Mouse (Mus musculus) heart, postnatal 0 days (tissue): ENCODE results near the gene Btg2. TPM values are rescaled to one million over a fixed set of nuclear protein-coding genes. Genes with fewer than 3 reads are reported as not detected.

Source experiments
- ATAC-seq: fragments of 200-750 bp; cut with Nextera tagmentation; 2 replicates; pipeline ENCODE4 v1.8.0; 2017; ENCODE audit warnings: low read depth, moderate number of reproducible peaks, moderate library complexity; ENCODE audit not compliant: insufficient read depth
- DNase-seq: peaks from one replicate; pipeline ENCODE4 v3.0.0-alpha.2; 2016; ENCODE audit warnings: low spot score
- H3K27ac ChIP-seq: fragments of 300-500 bp; sonication (generic); 2 replicates; pipeline ENCODE4 v1.5.1; 2014; ENCODE audit warnings: low read depth, mild to moderate bottlenecking
- H3K27me3 ChIP-seq: fragments of 300-500 bp; sonication (generic); 2 replicates; pipeline ENCODE4 v1.6.1; 2014; ENCODE audit warnings: low read length, mixed read lengths; ENCODE audit not compliant: control insufficient read depth, insufficient read depth
- H3K36me3 ChIP-seq: fragments of 300-500 bp; sonication (generic); replicated peaks from 2 replicates; pipeline ENCODE4 v1.6.1; 2014; ENCODE audit warnings: low read length, mixed read lengths; ENCODE audit not compliant: control insufficient read depth, insufficient read depth
- H3K4me1 ChIP-seq: fragments of 300-500 bp; sonication (generic); 2 replicates; pipeline ENCODE4 v1.6.1; 2014; ENCODE audit warnings: antibody characterized with exemption; ENCODE audit not compliant: control insufficient read depth, insufficient read depth
- H3K4me2 ChIP-seq: fragments of 300-500 bp; sonication (generic); 2 replicates; pipeline ENCODE4 v1.6.1; 2014; ENCODE audit warnings: low read depth, mild to moderate bottlenecking, low read length, moderate library complexity
- H3K4me3 ChIP-seq: fragments of 300-500 bp; sonication (generic); 2 replicates; pipeline ENCODE4 v1.5.1; 2014; ENCODE audit warnings: low read depth, low read length
- H3K9ac ChIP-seq: fragments of 300-500 bp; sonication (generic); replicated peaks from 2 replicates; pipeline ENCODE4 v1.6.1; 2014; ENCODE audit warnings: low read depth, low read length, mixed read lengths
- H3K9me3 ChIP-seq: fragments of 300-500 bp; sonication (generic); replicated peaks from 2 replicates; pipeline ENCODE4 v1.6.1; 2016; ENCODE audit warnings: low read length; ENCODE audit not compliant: control insufficient read depth
- CTCF ChIP-seq: IDR thresholded peaks from 2 replicates; pipeline ENCODE4 v1.5.1; 2016; ENCODE audit warnings: antibody characterized with exemption, control low read depth, low read depth
- EP300 ChIP-seq: IDR thresholded peaks from 2 replicates; pipeline ENCODE4 v1.6.1; 2016; ENCODE audit warnings: antibody characterized with exemption, low read depth
- WGBS: fragments of 180-500 bp; shearing (Covaris S2); extraction: QIAGEN DNeasy Blood & Tissue Kit; methylation state at CpG from one replicate; pipeline ENCODE4 v1.1.7; 2014; 5-methylcytosine and 5-hydroxymethylcytosine counted together
- polyA plus RNA-seq: library from polyadenylated mRNA; unstranded; fragments of >200 nt; fragmentation: Nextera tagmentation; extraction: Ambion mirVana; gene quantifications from 2 replicates; pipeline ENCODE4 v1.2.1, GENCODE M21; 2015
- total RNA-seq: library from RNA; depleted of rRNA; stranded (reverse); fragments of >200 nt; gene quantifications from 2 replicates; pipeline ENCODE4 v1.2.3, GENCODE M21; 2014; ENCODE audit warnings: low replicate concordance

The Btg2 gene
- total and polyA plus RNA-seq, 2 experiments from 2014 or later, result 33.7 to 52.9 TPM

DNA sequence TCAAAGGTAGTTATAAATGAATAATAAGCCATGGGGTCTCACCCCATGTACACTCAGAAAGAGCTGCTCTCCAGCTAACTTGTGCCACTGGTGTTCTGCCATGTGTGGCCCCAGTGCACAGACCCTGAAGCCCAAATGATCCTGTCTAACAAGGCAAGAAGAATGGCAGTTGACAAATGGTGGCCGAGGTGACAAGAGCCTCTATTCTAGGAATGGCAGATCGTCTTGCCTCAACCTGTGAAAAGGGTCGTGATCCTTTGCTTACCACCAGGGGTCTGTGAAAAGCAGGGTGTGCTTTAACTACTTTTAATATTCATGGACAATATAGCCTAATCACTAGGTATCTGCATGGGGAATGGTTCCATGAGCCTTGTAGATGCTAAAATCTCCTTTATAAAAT, 4.7 kb downstream of the Btg2 start:
- no peaks in the 10 kb centered on the region for H3K27me3 ChIP-seq
- TF ChIP-seq EP300 (no peak), CTCF (no peak)
- WGBS, result 67% methylated on average over 3 of the region's 3 CpGs
- DNase-seq (no peak), ATAC-seq (no peak)
- H3K9me3 ChIP-seq, result no peaks in the 10 kb centered on the region
- peaks cover 28% of the 10 kb centered on the region for H3K36me3 ChIP-seq
- no peak overlapping the region for H3K4me3 ChIP-seq
- peak overlapping the region; percentile 13; the same call in 1 of the 2 replicates for H3K27ac ChIP-seq
- H3K4me1 ChIP-seq, result peaks cover 54% of the 10 kb centered on the region
- H3K9ac ChIP-seq, result no peak overlapping the region
- H3K4me2 ChIP-seq, result no peak overlapping the region; the same call in 1 of the 2 replicates

DNA sequence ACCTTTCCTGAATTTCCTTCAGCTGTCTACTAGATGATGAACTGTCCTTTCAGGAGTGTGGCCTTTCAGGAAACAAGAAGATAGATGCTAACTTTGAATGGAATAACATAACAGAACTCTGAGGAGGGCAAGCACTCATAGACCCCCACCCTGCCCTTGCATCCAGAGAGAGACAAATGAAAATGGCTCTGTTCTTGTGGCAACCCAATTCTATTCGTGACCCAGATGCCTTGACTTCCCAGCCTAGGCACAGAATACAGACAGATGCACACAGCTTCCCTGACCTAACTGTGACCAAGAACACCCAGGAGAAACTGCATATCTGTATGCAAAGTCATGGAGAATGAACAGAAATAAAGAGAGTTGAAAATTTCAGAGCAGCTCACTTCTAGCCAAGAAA, 5.3 kb downstream of the Btg2 start:
- Histone ChIP-seq H3K4me2 (no peak overlapping the region), H3K9ac (no peak overlapping the region)

DNA sequence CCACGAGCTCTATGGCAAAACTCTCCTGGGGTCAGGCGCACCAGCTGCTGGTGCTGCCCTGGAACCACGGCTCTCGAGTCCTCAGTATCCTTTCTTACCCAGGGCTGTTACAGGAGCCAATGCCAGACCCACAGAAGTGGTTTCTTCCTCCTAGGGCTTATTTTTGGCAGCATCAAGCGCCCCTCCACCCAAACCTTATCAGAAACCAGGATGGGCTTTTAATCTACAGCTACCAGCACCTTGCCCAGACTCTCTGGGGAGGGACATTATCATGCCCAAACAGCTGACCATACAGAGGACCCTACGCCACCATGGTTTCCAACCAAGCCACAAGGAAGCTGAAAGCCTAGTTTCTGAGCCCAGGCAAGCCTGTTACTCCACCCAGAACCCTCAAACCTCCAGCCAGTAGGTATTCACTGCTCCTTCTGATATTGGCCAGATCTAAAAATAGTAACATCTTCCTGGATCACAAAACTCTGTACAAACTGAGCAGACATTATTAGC, 5.8 kb downstream of the Btg2 start:
- H3K4me3 ChIP-seq, result no peak overlapping the region
- H3K4me2 ChIP-seq, result no peak overlapping the region
- no peaks in the 10 kb centered on the region for H3K9me3 ChIP-seq
- WGBS, result 43% methylated on average over 6 of the region's 6 CpGs
- peak overlapping the region; percentile 31 for H3K27ac ChIP-seq
- no peak overlapping the region for H3K9ac ChIP-seq
- no peaks in the 10 kb centered on the region for H3K27me3 ChIP-seq
- TF ChIP-seq CTCF (no peak), EP300 (no peak)
- H3K36me3 ChIP-seq, result peaks cover 28% of the 10 kb centered on the region
- DNase-seq (no peak), ATAC-seq (no peak)
- peaks cover 54% of the 10 kb centered on the region for H3K4me1 ChIP-seq

More for the DNA sequence above, 5.3 kb downstream of the Btg2 start:
- DNase-seq (no peak), ATAC-seq (no peak)
- Histone ChIP-seq H3K27ac (peak overlapping the region; percentile 31; the same call in 1 of the 2 replicates), H3K27me3 (no peaks in the 10 kb centered on the region), H3K9me3 (no peaks in the 10 kb centered on the region), H3K4me1 (peaks cover 54% of the 10 kb centered on the region), H3K36me3 (peaks cover 28% of the 10 kb centered on the region), H3K4me3 (no peak overlapping the region)
- WGBS, result 80% methylated on average over 1 of the region's 1 CpGs
- TF ChIP-seq EP300, result no peak
- no peak for TF ChIP-seq CTCF

DNA sequence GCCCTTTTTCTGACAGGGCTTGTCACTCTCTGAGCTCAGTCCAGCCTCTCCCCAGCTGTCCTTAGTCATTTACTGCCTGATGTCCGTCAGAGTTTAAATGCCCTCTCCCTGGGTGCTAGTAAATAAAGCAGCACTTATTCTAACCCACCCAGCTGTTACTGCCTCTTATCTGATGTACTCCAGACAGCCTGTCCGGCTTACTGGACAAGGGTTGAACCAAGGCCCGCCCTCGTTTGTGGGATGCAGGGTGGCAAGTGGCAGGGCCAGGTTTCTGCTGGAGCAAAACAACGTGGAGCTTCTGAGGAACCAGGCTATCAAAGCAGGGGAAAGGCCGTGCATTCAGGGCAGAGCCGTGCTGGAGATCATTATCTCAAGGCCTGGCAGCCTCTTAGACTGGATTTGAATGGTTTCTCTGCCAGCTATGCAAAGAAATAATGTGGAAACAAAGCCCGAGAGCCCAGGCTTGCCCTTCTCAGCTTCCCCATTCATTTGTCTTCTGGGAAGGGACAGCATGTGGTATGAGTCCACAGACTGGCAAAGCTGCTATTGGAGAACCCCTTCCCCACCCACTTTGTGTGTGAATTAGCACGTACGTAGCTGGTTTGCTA, 7.4 kb downstream of the Btg2 start:
- ATAC-seq (peak; percentile 14; the same call in 1 of the 2 replicates), DNase-seq (no peak)
- H3K9me3 ChIP-seq, result no peaks in the 10 kb centered on the region
- H3K4me1 ChIP-seq, result peaks cover 44% of the 10 kb centered on the region
- H3K27me3 ChIP-seq, result no peaks in the 10 kb centered on the region
- H3K4me3 ChIP-seq, result no peak overlapping the region
- H3K27ac ChIP-seq, result peak overlapping the region; percentile 43; the same call in 1 of the 2 replicates
- H3K9ac ChIP-seq, result no peak overlapping the region
- WGBS, result 58% methylated on average over 10 of the region's 10 CpGs
- H3K4me2 ChIP-seq, result no peak overlapping the region
- H3K36me3 ChIP-seq, result peaks cover 19% of the 10 kb centered on the region
- TF ChIP-seq EP300 (no peak), CTCF (no peak)

DNA sequence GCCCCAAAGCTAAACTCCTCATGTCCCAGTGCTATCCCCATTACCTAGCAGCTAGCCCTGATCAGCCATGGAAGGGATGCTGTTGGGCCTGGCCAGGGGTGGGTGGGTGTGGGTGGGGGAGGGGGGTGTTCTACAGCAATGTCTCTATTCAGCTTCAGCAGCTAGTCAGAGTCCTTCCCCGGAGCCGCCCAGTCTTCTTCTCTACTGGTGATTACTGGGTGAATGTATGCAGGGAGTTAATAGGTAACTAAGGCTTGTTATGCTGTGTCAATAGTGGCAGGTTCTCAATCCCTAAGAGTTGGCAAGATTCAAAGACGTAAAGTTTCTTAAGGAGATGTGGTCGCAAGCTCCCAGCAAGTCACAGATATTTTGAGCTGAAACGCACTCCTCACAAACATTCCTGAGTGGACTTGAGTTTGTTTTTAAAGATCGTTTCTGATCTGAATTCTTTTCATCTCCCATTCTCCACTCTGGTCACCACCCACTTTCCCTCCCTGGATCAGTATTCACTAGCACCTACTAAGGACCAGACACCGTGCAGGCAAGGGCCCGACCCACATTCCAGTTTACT, 8.7 kb downstream of the Btg2 start:
- no peak for TF ChIP-seq CTCF
- peaks cover 40% of the 10 kb centered on the region for H3K4me1 ChIP-seq

More for the DNA sequence above, 8.7 kb downstream of the Btg2 start:
- H3K4me3 ChIP-seq, result no peak overlapping the region
- DNase-seq (no peak), ATAC-seq (no peak)
- H3K9me3 ChIP-seq, result no peaks in the 10 kb centered on the region
- no peak overlapping the region for H3K9ac ChIP-seq
- H3K4me2 ChIP-seq, result no peak overlapping the region
- no peaks in the 10 kb centered on the region for H3K27me3 ChIP-seq
- 71% methylated on average over 8 of the region's 8 CpGs for WGBS
- H3K27ac ChIP-seq, result no peak overlapping the region
- peaks cover 7% of the 10 kb centered on the region; the same call in 1 of the 2 replicates for H3K36me3 ChIP-seq
